Mouse (Mus musculus) hematopoietic multipotent progenitor cell, adult 10-12 weeks (in vitro differentiated cells): ENCODE data around the gene Naa38. TPM values are rescaled to one million over a fixed set of nuclear protein-coding genes. Genes with fewer than 3 reads are reported as not detected.

Experiments used
- polyA plus RNA-seq: library from polyadenylated mRNA; stranded (reverse); fragments of >175 nt; gene quantifications from 2 replicates; pipeline ENCODE4 v1.2.3, GENCODE M21; 2012; ENCODE audit warnings: low replicate concordance

The Naa38 gene
- polyA plus RNA-seq = 32.7 and 80.7 TPM in 2 replicates

DNA sequence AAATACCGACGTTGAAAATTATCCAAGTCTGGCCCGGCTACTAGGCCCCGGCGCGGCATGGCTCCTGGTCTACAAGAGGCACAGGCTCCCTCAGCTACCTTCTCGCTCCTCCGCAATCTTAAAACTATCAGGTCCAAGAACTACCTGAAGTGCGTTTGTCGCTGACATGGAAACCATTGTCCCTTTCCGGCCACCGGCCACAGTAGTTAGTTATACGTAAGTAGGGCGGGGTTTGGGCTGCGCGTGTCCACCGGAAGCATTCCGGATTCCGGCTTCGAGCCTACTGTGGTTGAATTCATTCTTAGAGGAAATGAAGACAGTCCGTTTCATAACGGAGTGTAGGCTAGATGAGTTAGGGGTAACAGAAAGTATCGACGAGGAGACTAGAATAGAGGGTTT lies at the start of gene Naa38, which contains the start of gene Cyb5d1:
Gene Naa38, plus strand, starts transcription at position 253 of the 399 bp plus-strand sequence.
Gene Cyb5d1, minus strand, starts transcription at position 397 of the 399 bp plus-strand sequence.

DNA sequence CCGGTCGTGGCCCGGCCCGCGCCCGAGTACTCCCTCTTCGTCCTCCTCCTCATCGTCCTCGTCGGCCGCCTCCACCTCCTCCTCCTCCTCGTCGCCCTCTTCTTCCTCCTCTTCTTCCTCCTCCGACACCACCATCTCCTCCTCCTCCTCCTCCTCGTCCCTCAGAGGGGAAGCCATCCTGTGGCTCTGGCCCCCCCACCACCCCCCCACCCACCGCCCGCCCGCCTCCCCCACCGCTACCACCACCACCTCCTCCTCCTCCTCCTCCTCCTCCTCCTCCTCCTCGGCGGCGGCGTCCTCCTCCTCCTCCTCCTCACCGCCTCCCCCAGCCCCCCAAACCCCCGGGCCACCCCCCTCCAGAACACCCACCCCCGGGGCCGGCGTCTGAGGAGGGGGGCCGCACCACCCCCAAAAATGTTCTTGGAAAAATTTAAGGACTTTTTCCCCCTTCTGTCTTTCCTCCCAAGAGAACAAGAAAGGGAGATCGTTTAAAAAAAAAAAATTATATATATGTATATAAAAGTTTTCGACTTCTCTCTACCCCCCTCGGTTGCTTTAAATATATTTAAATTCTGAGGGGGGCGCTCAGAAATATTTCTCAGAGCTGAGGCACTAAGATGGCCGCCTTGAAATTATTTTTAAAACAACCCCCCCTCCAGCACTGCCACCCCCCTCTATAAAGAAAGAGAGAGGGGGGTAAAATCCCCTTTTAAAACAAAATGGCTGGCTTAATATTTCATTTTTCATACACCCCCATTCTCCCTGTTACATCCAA lies 25.9 kb upstream of the Naa38 start, which contains the start of gene Chd3:
Gene Chd3, minus strand, starts transcription at position 192 of the 775 bp plus-strand sequence.

GRCm38 (mm10) chr11:69398059-69398458 lies 2.8 kb downstream of the Naa38 start, which contains the start of gene Tmem88:
TSS of gene Tmem88 (minus strand) at chr11:69398234.

GRCm38 (mm10) chr11:69413221-69414181 lies 18.2 kb downstream of the Naa38 start, which contains the start of gene Kdm6b:
TSS of gene Kdm6b (minus strand) at chr11:69413675.

Other genes starting within 250 kb of the Naa38 start
- gene Alox12b, start 238.5 kb upstream of the Naa38 start, polyA plus RNA-seq = not detected in 2 replicates
- gene Alox8, start 197.6 kb upstream of the Naa38 start, polyA plus RNA-seq = 0.18 and 0.36 TPM in 2 replicates
- 0.03 TPM in 2 replicates for gene Gucy2e, start 158.5 kb upstream of the Naa38 start, polyA plus RNA-seq
- gene Cntrob, start 71.7 kb upstream of the Naa38 start, polyA plus RNA-seq = 16.1 and 37.7 TPM in 2 replicates
- gene Trappc1, start 71.5 kb upstream of the Naa38 start, polyA plus RNA-seq = 7.2 and 10.5 TPM in 2 replicates
- 0.74 and 1.8 TPM in 2 replicates for gene Kcnab3, start 69.2 kb upstream of the Naa38 start, polyA plus RNA-seq
- gene Rnf227, start 55.0 kb upstream of the Naa38 start, polyA plus RNA-seq = 1.8 and 6.5 TPM in 2 replicates
- 412 and 967 TPM in 2 replicates for gene Chd3, start 26.1 kb upstream of the Naa38 start, polyA plus RNA-seq
- 2.9 and 9.4 TPM in 2 replicates for gene Cyb5d1, start 144 bp downstream of the Naa38 start, polyA plus RNA-seq
- gene Tmem88, start 2.7 kb downstream of the Naa38 start, polyA plus RNA-seq = 0.55 and 0.95 TPM in 2 replicates
- 124 and 254 TPM in 2 replicates for gene Kdm6b, start 18.2 kb downstream of the Naa38 start, polyA plus RNA-seq
- gene Dnah2, start 153.6 kb downstream of the Naa38 start, polyA plus RNA-seq = 0.30 and 0.55 TPM in 2 replicates
- gene Efnb3, start 164.7 kb downstream of the Naa38 start, polyA plus RNA-seq = 0.63 and 0.73 TPM in 2 replicates
- gene Wrap53, start 184.8 kb downstream of the Naa38 start, polyA plus RNA-seq = 2.2 and 18.6 TPM in 2 replicates
- 109 and 132 TPM in 2 replicates for gene Trp53, start 184.9 kb downstream of the Naa38 start, polyA plus RNA-seq
- 2.5 and 19.1 TPM in 2 replicates for gene Atp1b2, start 210.5 kb downstream of the Naa38 start, polyA plus RNA-seq
- gene Shbg, start 222.4 kb downstream of the Naa38 start, polyA plus RNA-seq = not detected in 2 replicates
- not detected in 2 replicates for gene Sat2, start 226.5 kb downstream of the Naa38 start, polyA plus RNA-seq
- 66.7 and 112 TPM in 2 replicates for gene Fxr2, start 237.5 kb downstream of the Naa38 start, polyA plus RNA-seq